8 mouse cellular contexts compared by ENCODE assay signal in the genomic region with DNA sequence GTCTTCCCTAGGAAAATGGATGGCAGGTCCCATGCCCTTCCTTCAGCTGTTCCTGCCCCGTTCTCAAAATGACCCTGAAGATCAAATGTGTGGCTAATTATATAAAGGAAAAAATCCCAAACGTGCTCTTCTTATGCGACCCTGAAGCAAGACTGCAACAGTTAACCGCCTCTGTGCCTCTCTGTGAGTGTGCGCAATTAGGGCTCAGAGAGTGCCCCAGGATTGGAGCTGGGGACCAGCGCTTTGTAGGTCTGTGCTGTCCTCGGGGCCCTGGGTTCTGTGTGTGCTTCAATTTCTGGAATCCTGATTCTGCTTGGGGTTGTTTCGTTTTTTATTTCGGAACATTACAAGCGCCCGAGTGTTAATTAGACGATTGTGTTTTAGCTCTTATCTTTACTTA. TPM values are rescaled to one million over a fixed set of nuclear protein-coding genes. Genes with fewer than 3 reads are reported as not detected.
DNase-seq lines count a peak whose midpoint lies in the region; ATAC-seq and TF ChIP-seq lines count a peak whose summit lies in the region.

No protein-coding gene starts in this region.

- H3K9ac ChIP-seq in kidney, embryonic 14.5 days (ENCODE audit: low read depth, low read length): peak overlapping the region; percentile 54
- H3K9ac ChIP-seq in hindbrain, postnatal 0 days (replicated peaks; ENCODE audit: low read length): no peak overlapping the region
- H3K9ac ChIP-seq in midbrain, embryonic 15.5 days: no peak overlapping the region

- H3K9me3 ChIP-seq in kidney, embryonic 14.5 days (ENCODE audit: control insufficient read depth, low read length): no peaks in the 10 kb centered on the region
- no peaks in the 10 kb centered on the region for H3K9me3 ChIP-seq in embryonic facial prominence, embryonic 10.5 days
- no peaks in the 10 kb centered on the region for H3K9me3 ChIP-seq in hindbrain, postnatal 0 days (ENCODE audit: low read length)
- H3K9me3 ChIP-seq in midbrain, embryonic 15.5 days: no peaks in the 10 kb centered on the region

- WGBS in kidney, embryonic 14.5 days: 15% methylated on average over 12 of the region's 12 CpGs
- WGBS in embryonic facial prominence, embryonic 10.5 days: 12% methylated on average over 12 of the region's 12 CpGs
- 10% methylated on average over 12 of the region's 12 CpGs for WGBS in hindbrain, postnatal 0 days
- WGBS in midbrain, embryonic 15.5 days: 13% methylated on average over 12 of the region's 12 CpGs

- H3K4me1 ChIP-seq in kidney, embryonic 14.5 days (ENCODE audit: control insufficient read depth, insufficient read depth, low read length): no peaks in the 10 kb centered on the region
- H3K4me1 ChIP-seq in embryonic facial prominence, embryonic 10.5 days: peaks cover 18% of the 10 kb centered on the region; the same call in 1 of the 2 replicates
- 0 out of 2 replicates have a peak, but pooled peaks cover 8% of the 10 kb centered on the region for H3K4me1 ChIP-seq in hindbrain, postnatal 0 days (ENCODE audit: insufficient read depth, low read length)
- H3K4me1 ChIP-seq in midbrain, embryonic 15.5 days: peaks cover 11% of the 10 kb centered on the region

- H3K4me2 ChIP-seq in kidney, embryonic 14.5 days (replicated peaks; ENCODE audit: low read depth, low read length): peak overlapping the region; percentile 76
- H3K4me2 ChIP-seq in hindbrain, postnatal 0 days (ENCODE audit: low read depth, low read length): peak overlapping the region; percentile 61
- peak overlapping the region; percentile 61 for H3K4me2 ChIP-seq in midbrain, embryonic 15.5 days

- H3K36me3 ChIP-seq in kidney, embryonic 14.5 days (ENCODE audit: control insufficient read depth, insufficient read depth, low read length): no peaks in the 10 kb centered on the region
- H3K36me3 ChIP-seq in embryonic facial prominence, embryonic 10.5 days (replicated peaks): no peaks in the 10 kb centered on the region
- H3K36me3 ChIP-seq in hindbrain, postnatal 0 days (ENCODE audit: insufficient read depth, low read length): no peaks in the 10 kb centered on the region
- H3K36me3 ChIP-seq in midbrain, embryonic 15.5 days (replicated peaks): no peaks in the 10 kb centered on the region

- no peaks in the 10 kb centered on the region; the same call in 1 of the 2 replicates for H3K27me3 ChIP-seq in kidney, embryonic 14.5 days (ENCODE audit: control insufficient read depth, insufficient read depth, low read length)
- no peaks in the 10 kb centered on the region for H3K27me3 ChIP-seq in embryonic facial prominence, embryonic 10.5 days (replicated peaks; ENCODE audit: low read depth, poor library complexity, severe bottlenecking)
- no peaks in the 10 kb centered on the region for H3K27me3 ChIP-seq in hindbrain, postnatal 0 days (ENCODE audit: insufficient read depth, low read length)
- no peaks in the 10 kb centered on the region for H3K27me3 ChIP-seq in midbrain, embryonic 15.5 days (replicated peaks)

- no peak overlapping the region for H3K27ac ChIP-seq in kidney, embryonic 14.5 days (ENCODE audit: low read depth, low read length)
- peak overlapping the region; percentile 83 for H3K27ac ChIP-seq in embryonic facial prominence, embryonic 10.5 days (replicated peaks)
- H3K27ac ChIP-seq in hindbrain, postnatal 0 days: no peak overlapping the region
- no peak overlapping the region for H3K27ac ChIP-seq in midbrain, embryonic 15.5 days

- no peak for DNase-seq in kidney, adult 8-10 months
- no peak for DNase-seq in embryonic facial prominence, embryonic 10.5 days (ENCODE audit: low spot score)
- no peak for DNase-seq in hindbrain, postnatal 0 days (ENCODE audit: low spot score)
- DNase-seq in spleen, postnatal 4 days (ENCODE audit: low spot score in 2 of 2): no peak
- DNase-seq in left cerebral cortex, adult 8-10 months (ENCODE audit: low spot score in 2 of 2): no peak
- no peak for DNase-seq in layer of hippocampus, adult 9-10 months (ENCODE audit: low spot score)

- ATAC-seq in kidney, embryonic 14.5 days (ENCODE audit: low FRiP score, low TSS enrichment): 0 out of 2 replicates have a peak, but pooled peaks have one; percentile 49
- ATAC-seq in hindbrain, postnatal 0 days: peak; percentile 24; the same call in 1 of the 2 replicates
- ATAC-seq in midbrain, embryonic 15.5 days (replicated peaks): no peak

- H3K4me3 ChIP-seq in kidney, embryonic 14.5 days (ENCODE audit: low read length): peak overlapping the region; percentile 42
- peak overlapping the region; percentile 65 for H3K4me3 ChIP-seq in embryonic facial prominence, embryonic 10.5 days
- peak overlapping the region; percentile 24 for H3K4me3 ChIP-seq in hindbrain, postnatal 0 days (ENCODE audit: low read length)
- H3K4me3 ChIP-seq in midbrain, embryonic 15.5 days: peak overlapping the region; percentile 31

- no peak for TF ChIP-seq CTCF in hindbrain, postnatal 0 days (IDR thresholded peaks at IDR 0.05; ENCODE audit: low read depth)

RNA-seq across cellular contexts. Expression of gene Hydin, which starts 0.5 kb away (rescaled TPM):
- 0.16 TPM in 1 of 2 replicates, not detected in the other for polyA plus RNA-seq in kidney, embryonic 14.5 days (2014; fragmentation: Nextera tagmentation; extraction: Ambion mirVana)
- polyA plus RNA-seq in embryonic facial prominence, embryonic 10.5 days (2016; fragmentation: Nextera tagmentation; extraction: Ambion mirVana): 0.04 and 0.14 TPM in 2 replicates
- 0.54 and 0.73 TPM in 2 replicates for total RNA-seq in hindbrain, postnatal 0 days (2014; rRNA removed)
- 0.39 and 0.48 TPM in 2 replicates for polyA plus RNA-seq in hindbrain, postnatal 0 days (2015; fragmentation: Nextera tagmentation; extraction: Ambion mirVana)
- polyA plus RNA-seq in midbrain, embryonic 15.5 days (2015; fragmentation: Nextera tagmentation; extraction: Ambion mirVana): 0.34 and 0.44 TPM in 2 replicates
- under 1 TPM; 0.54 to 0.80 (median 0.70) TPM for total RNA-seq in left cerebral cortex, adult 8-10 months (2022)

RNA-seq across cellular contexts. Expression of gene Cmtr2, which starts 51.8 kb away (rescaled TPM):
- polyA plus RNA-seq in kidney, embryonic 14.5 days (2014; fragmentation: Nextera tagmentation; extraction: Ambion mirVana): 6.2 and 11.1 TPM in 2 replicates
- 10.2 and 10.9 TPM in 2 replicates for polyA plus RNA-seq in embryonic facial prominence, embryonic 10.5 days (2016; fragmentation: Nextera tagmentation; extraction: Ambion mirVana)
- 13.9 and 15.0 TPM in 2 replicates for total RNA-seq in hindbrain, postnatal 0 days (2014; rRNA removed)
- polyA plus RNA-seq in hindbrain, postnatal 0 days (2015; fragmentation: Nextera tagmentation; extraction: Ambion mirVana): 5.6 and 6.2 TPM in 2 replicates
- 11.4 and 12.5 TPM in 2 replicates for polyA plus RNA-seq in midbrain, embryonic 15.5 days (2015; fragmentation: Nextera tagmentation; extraction: Ambion mirVana)
- total RNA-seq in left cerebral cortex, adult 8-10 months (2022): 1 to 10 TPM; 4.7 to 7.3 (median 5.8) TPM
